Mouse (Mus musculus) kidney, embryonic 16.5 days (tissue): ENCODE results near the gene Gm21818. TPM values are rescaled to one million over a fixed set of nuclear protein-coding genes. Genes with fewer than 3 reads are reported as not detected.

Experiments
- polyA plus RNA-seq: library from polyadenylated mRNA; unstranded; fragments of >200 nt; fragmentation: Nextera tagmentation; extraction: Ambion mirVana; gene quantifications from 2 replicates; pipeline ENCODE4 v1.2.1, GENCODE M21; 2015

The Gm21818 gene
- polyA plus RNA-seq, 1 experiment from 2014 or later, result not detected

Other genes with a start within 250 kb of the Gm21818 start
- gene Gm21761, start 243.2 kb upstream of the Gm21818 start, polyA plus RNA-seq, result not detected in 2 replicates
- not detected in 2 replicates for gene B020031M17Rik, start 221.6 kb upstream of the Gm21818 start, polyA plus RNA-seq
- gene Gm36079, start 145.4 kb upstream of the Gm21818 start, polyA plus RNA-seq, result not detected in 2 replicates
- not detected in 2 replicates for gene Gm21188, start 120.2 kb upstream of the Gm21818 start, polyA plus RNA-seq
- not detected in 2 replicates for gene Gm20767, start 32.2 kb upstream of the Gm21818 start, polyA plus RNA-seq
- gene Gm21762, start 43.5 kb downstream of the Gm21818 start, polyA plus RNA-seq, result not detected in 2 replicates
- not detected in 2 replicates for gene Gm21731, start 66.7 kb downstream of the Gm21818 start, polyA plus RNA-seq
- not detected in 2 replicates for gene AF067061, start 90.7 kb downstream of the Gm21818 start, polyA plus RNA-seq
- gene BC147527, start 128.0 kb downstream of the Gm21818 start, polyA plus RNA-seq, result 0.53 TPM in 1 of 2 replicates, not detected in the other
- gene Tcstv3, start 144.4 kb downstream of the Gm21818 start, polyA plus RNA-seq, result not detected in 2 replicates